Mouse (Mus musculus): ENCODE results near the gene Serinc1. TPM values are rescaled to one million over a fixed set of nuclear protein-coding genes. Genes with fewer than 3 reads are reported as not detected.
"Not testable (repeated sequence)": the region's sequence is repeated elsewhere in the genome, so short reads cannot be mapped to it uniquely, and the experiment has no call there.

The Serinc1 gene
- polyA plus RNA-seq, 1 experiment from 2014 or later, result 172 TPM

- ATAC-seq (ENCODE audit: low read depth), result no peak
- no peaks in the 10 kb centered on the region for H3K36me3 ChIP-seq (ENCODE audit: control insufficient read depth, insufficient read depth, low read length)
- WGBS, result 86% methylated on average over 4 of the region's 4 CpGs
These were observed 17.3 kb upstream of the Serinc1 start for GRCm38 (mm10) chr10:57549631-57550030.

GRCm38 (mm10) chr10:57543890-57544289 lies 11.6 kb upstream of the Serinc1 start:
- not testable (repeated sequence) for H3K9me3 ChIP-seq (ENCODE audit: control insufficient read depth, low read length); H3K27me3 ChIP-seq (replicated peaks; ENCODE audit: control insufficient read depth, insufficient read depth, low read length); H3K4me1 ChIP-seq (ENCODE audit: control insufficient read depth, insufficient read depth, low read length); H3K4me2 ChIP-seq (ENCODE audit: low read depth, low read length); H3K27ac ChIP-seq (replicated peaks; ENCODE audit: low read depth, low read length); ATAC-seq (ENCODE audit: low read depth); DNase-seq (ENCODE audit: low spot score); H3K9ac ChIP-seq (ENCODE audit: low read depth, low read length); H3K4me3 ChIP-seq (ENCODE audit: low read depth, low read length); H3K36me3 ChIP-seq (ENCODE audit: control insufficient read depth, insufficient read depth, low read length)
- 82% methylated on average over 9 of the region's 9 CpGs for WGBS

More at GRCm38 (mm10) chr10:57549631-57550030, 17.3 kb upstream of the Serinc1 start:
- no peak overlapping the region for H3K27ac ChIP-seq (replicated peaks; ENCODE audit: low read depth, low read length)
- DNase-seq (ENCODE audit: low spot score), result no peak
- no peak overlapping the region for H3K9ac ChIP-seq (ENCODE audit: low read depth, low read length)
- H3K27me3 ChIP-seq (replicated peaks; ENCODE audit: control insufficient read depth, insufficient read depth, low read length), result no peaks in the 10 kb centered on the region
- H3K9me3 ChIP-seq (ENCODE audit: control insufficient read depth, low read length), result no peaks in the 10 kb centered on the region
- H3K4me2 ChIP-seq (ENCODE audit: low read depth, low read length), result no peak overlapping the region
- H3K4me3 ChIP-seq (ENCODE audit: low read depth, low read length), result no peak overlapping the region
- no peaks in the 10 kb centered on the region for H3K4me1 ChIP-seq (ENCODE audit: control insufficient read depth, insufficient read depth, low read length)

- Histone ChIP-seq H3K4me2 (ENCODE audit: low read depth, low read length) (peak overlapping the region; percentile 69), H3K9me3 (ENCODE audit: control insufficient read depth, low read length) (no peaks in the 10 kb centered on the region), H3K27ac (replicated peaks; ENCODE audit: low read depth, low read length) (peak overlapping the region; percentile 98), H3K4me3 (ENCODE audit: low read depth, low read length) (peak overlapping the region; percentile 96), H3K4me1 (ENCODE audit: control insufficient read depth, insufficient read depth, low read length) (peaks cover 8% of the 10 kb centered on the region), H3K27me3 (replicated peaks; ENCODE audit: control insufficient read depth, insufficient read depth, low read length) (peaks cover 3% of the 10 kb centered on the region; the same call in 1 of the 2 replicates), H3K36me3 (ENCODE audit: control insufficient read depth, insufficient read depth, low read length) (peaks cover 6% of the 10 kb centered on the region), H3K9ac (ENCODE audit: low read depth, low read length) (peak overlapping the region; percentile 95)
- DNase-seq (ENCODE audit: low spot score) (peak; percentile 39), ATAC-seq (ENCODE audit: low read depth) (no peak)
- WGBS, result 4% methylated on average over 25 of the region's 28 CpGs
These were observed 613 bp downstream of the Serinc1 start for GRCm38 (mm10) chr10:57531616-57532217.

- peak overlapping the region; percentile 95 for H3K9ac ChIP-seq (ENCODE audit: low read depth, low read length)
- no peaks in the 10 kb centered on the region for H3K9me3 ChIP-seq (ENCODE audit: control insufficient read depth, low read length)
- peaks cover 11% of the 10 kb centered on the region for H3K36me3 ChIP-seq (ENCODE audit: control insufficient read depth, insufficient read depth, low read length)
- H3K4me1 ChIP-seq (ENCODE audit: control insufficient read depth, insufficient read depth, low read length), result peaks cover 8% of the 10 kb centered on the region
- H3K4me3 ChIP-seq (ENCODE audit: low read depth, low read length), result peak overlapping the region; percentile 96
- no peak overlapping the region for H3K27ac ChIP-seq (replicated peaks; ENCODE audit: low read depth, low read length)
- DNase-seq (ENCODE audit: low spot score), result no peak
- H3K4me2 ChIP-seq (ENCODE audit: low read depth, low read length), result peak overlapping the region; percentile 69
- ATAC-seq (ENCODE audit: low read depth), result no peak
- WGBS, result 66% methylated on average over 2 of the region's 2 CpGs
- 0 out of 2 replicates have a peak, but pooled peaks cover 3% of the 10 kb centered on the region for H3K27me3 ChIP-seq (replicated peaks; ENCODE audit: control insufficient read depth, insufficient read depth, low read length)
These were observed 1.3 kb downstream of the Serinc1 start for GRCm38 (mm10) chr10:57531076-57531475.

- H3K27me3 ChIP-seq (replicated peaks; ENCODE audit: control insufficient read depth, insufficient read depth, low read length), result no peaks in the 10 kb centered on the region
- no peak overlapping the region for H3K4me3 ChIP-seq (ENCODE audit: low read depth, low read length)
- H3K9me3 ChIP-seq (ENCODE audit: control insufficient read depth, low read length), result peaks cover 15% of the 10 kb centered on the region
- no peak overlapping the region for H3K27ac ChIP-seq (replicated peaks; ENCODE audit: low read depth, low read length)
- WGBS, result 96% methylated on average over 5 of the region's 5 CpGs
- H3K9ac ChIP-seq (ENCODE audit: low read depth, low read length), result no peak overlapping the region
- H3K4me2 ChIP-seq (ENCODE audit: low read depth, low read length), result no peak overlapping the region
- H3K4me1 ChIP-seq (ENCODE audit: control insufficient read depth, insufficient read depth, low read length), result peaks cover 8% of the 10 kb centered on the region
- DNase-seq (ENCODE audit: low spot score) (no peak), ATAC-seq (ENCODE audit: low read depth) (no peak)
- H3K36me3 ChIP-seq (ENCODE audit: control insufficient read depth, insufficient read depth, low read length), result peaks cover 50% of the 10 kb centered on the region
These were observed 5.9 kb downstream of the Serinc1 start for GRCm38 (mm10) chr10:57526469-57526868.

- H3K9me3 ChIP-seq (ENCODE audit: control insufficient read depth, low read length), result no peaks in the 10 kb centered on the region
- H3K4me2 ChIP-seq (ENCODE audit: low read depth, low read length), result no peak overlapping the region
- ATAC-seq (ENCODE audit: low read depth) (no peak), DNase-seq (ENCODE audit: low spot score) (no peak)
- H3K27me3 ChIP-seq (replicated peaks; ENCODE audit: control insufficient read depth, insufficient read depth, low read length), result no peaks in the 10 kb centered on the region
- H3K36me3 ChIP-seq (ENCODE audit: control insufficient read depth, insufficient read depth, low read length), result peaks cover 83% of the 10 kb centered on the region
- no peak overlapping the region for H3K27ac ChIP-seq (replicated peaks; ENCODE audit: low read depth, low read length)
- no peak overlapping the region for H3K4me3 ChIP-seq (ENCODE audit: low read depth, low read length)
- no peak overlapping the region for H3K9ac ChIP-seq (ENCODE audit: low read depth, low read length)
- WGBS, result 73% methylated on average over 1 of the region's 1 CpGs
- no peaks in the 10 kb centered on the region for H3K4me1 ChIP-seq (ENCODE audit: control insufficient read depth, insufficient read depth, low read length)
These were observed 17.1 kb downstream of the Serinc1 start for GRCm38 (mm10) chr10:57515278-57515677.

- H3K9me3 ChIP-seq (ENCODE audit: control insufficient read depth, low read length), result no peaks in the 10 kb centered on the region
- no peaks in the 10 kb centered on the region for H3K4me1 ChIP-seq (ENCODE audit: control insufficient read depth, insufficient read depth, low read length)
- no peak overlapping the region for H3K9ac ChIP-seq (ENCODE audit: low read depth, low read length)
- ATAC-seq (ENCODE audit: low read depth) (no peak), DNase-seq (ENCODE audit: low spot score) (no peak)
- no peak overlapping the region for H3K27ac ChIP-seq (replicated peaks; ENCODE audit: low read depth, low read length)
- H3K4me2 ChIP-seq (ENCODE audit: low read depth, low read length), result no peak overlapping the region
- no peaks in the 10 kb centered on the region for H3K27me3 ChIP-seq (replicated peaks; ENCODE audit: control insufficient read depth, insufficient read depth, low read length)
- no peak overlapping the region for H3K4me3 ChIP-seq (ENCODE audit: low read depth, low read length)
- H3K36me3 ChIP-seq (ENCODE audit: control insufficient read depth, insufficient read depth, low read length), result peaks cover 78% of the 10 kb centered on the region
- WGBS, result 92% methylated on average over 2 of the region's 2 CpGs
These were observed 17.7 kb downstream of the Serinc1 start for GRCm38 (mm10) chr10:57514616-57515015.

GRCm38 (mm10) chr10:57499414-57500156 lies 32.7 kb downstream of the Serinc1 start:
- Histone ChIP-seq H3K4me2 (ENCODE audit: low read depth, low read length) (no peak overlapping the region), H3K27me3 (replicated peaks; ENCODE audit: control insufficient read depth, insufficient read depth, low read length) (no peaks in the 10 kb centered on the region), H3K27ac (replicated peaks; ENCODE audit: low read depth, low read length) (no peak overlapping the region), H3K36me3 (ENCODE audit: control insufficient read depth, insufficient read depth, low read length) (peaks cover 24% of the 10 kb centered on the region), H3K9ac (ENCODE audit: low read depth, low read length) (no peak overlapping the region), H3K4me1 (ENCODE audit: control insufficient read depth, insufficient read depth, low read length) (no peaks in the 10 kb centered on the region), H3K4me3 (ENCODE audit: low read depth, low read length) (no peak overlapping the region), H3K9me3 (ENCODE audit: control insufficient read depth, low read length) (no peaks in the 10 kb centered on the region)
- ATAC-seq (ENCODE audit: low read depth) (no peak), DNase-seq (ENCODE audit: low spot score) (peak; percentile 27)
- WGBS, result 68% methylated on average over 9 of the region's 9 CpGs

Data from embryonic facial prominence, embryonic 14.5 days (tissue).